Comparison of ENCODE assay signal across 17 mouse cellular contexts in the genomic region with DNA sequence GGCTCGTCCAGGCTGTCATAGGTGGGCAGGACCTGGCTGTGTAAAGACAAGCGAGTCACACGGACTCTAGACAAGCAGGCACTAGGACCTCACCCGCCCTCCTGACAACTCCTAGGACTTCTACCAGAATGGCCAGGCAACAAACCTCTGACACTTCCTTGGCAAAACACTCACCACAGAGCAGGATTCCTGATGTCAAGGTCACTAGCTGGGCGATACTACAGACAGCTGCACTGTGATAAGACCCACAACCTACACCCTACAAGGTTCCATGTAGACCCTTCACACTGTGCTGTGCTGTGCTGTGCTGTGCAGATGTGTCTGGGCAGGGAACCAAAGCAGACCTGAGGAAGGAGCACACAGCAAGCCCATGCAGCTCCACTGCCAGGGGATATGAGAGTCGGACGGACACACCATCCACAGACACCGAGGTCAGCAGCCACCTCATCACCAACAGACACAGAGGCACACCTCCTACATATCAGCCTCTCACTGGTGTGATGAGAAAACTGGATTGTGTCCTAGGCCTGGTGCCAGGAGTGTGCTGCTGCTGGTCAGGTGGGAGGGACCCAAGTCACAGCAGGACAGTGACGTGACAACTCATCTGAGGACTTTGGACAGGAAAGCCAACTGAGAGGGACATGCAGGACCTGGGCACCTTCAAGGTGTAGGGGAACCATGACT. TPM values are rescaled to one million over a fixed set of nuclear protein-coding genes. Genes with fewer than 3 reads are reported as not detected.
DNase-seq lines count a peak whose midpoint lies in the region; ATAC-seq and TF ChIP-seq lines count a peak whose summit lies in the region.
"Had no signal": no experiment of that assay in that cellular context is flagged by ENCODE, and none has a peak within 500 bp of the region (broad histone marks: within the 10 kb centered on the region; RNA-seq: fewer than 3 reads in every experiment).

No protein-coding gene starts in this region.

- 71% methylated on average over 9 of the region's 9 CpGs for WGBS in lung, postnatal 0 days

- no peak overlapping the region for H3K4me3 ChIP-seq in gastrocnemius, adult 2 months
- no peak overlapping the region for H3K4me3 ChIP-seq in lung, postnatal 0 days (ENCODE audit: low read depth, low read length)
- H3K4me3 ChIP-seq: myocyte; stomach, embryonic 15.5 days had no signal

- no peak for ATAC-seq in lung, postnatal 0 days
- ATAC-seq: forebrain, postnatal 0 days had no signal

- no peak for TF ChIP-seq EP300 in lung, postnatal 0 days (IDR thresholded peaks at IDR 0.05)

- H3K9me3 ChIP-seq in lung, postnatal 0 days (ENCODE audit: low read length) = no peaks in the 10 kb centered on the region
- H3K9me3 ChIP-seq: stomach, embryonic 15.5 days had no signal

- no peak overlapping the region for H3K9ac ChIP-seq in lung, postnatal 0 days (replicated peaks; ENCODE audit: low read depth)
- H3K9ac ChIP-seq: forebrain, postnatal 0 days; stomach, embryonic 15.5 days had no signal

- peak overlapping the region; percentile 31; the same call in 1 of the 2 replicates for H3K27ac ChIP-seq in gastrocnemius, adult 2 months
- peak overlapping the region; percentile 71; the same call in 1 of the 2 replicates for H3K27ac ChIP-seq in lung, postnatal 0 days (ENCODE audit: low read length)
- H3K27ac ChIP-seq: stomach, embryonic 15.5 days had no signal

- no peak for DNase-seq in gastrocnemius, adult 2 months
- no peak for DNase-seq in gastrocnemius, postnatal 14 days
- no peak for DNase-seq in lung, postnatal 0 days (ENCODE audit: low spot score)
- no peak for DNase-seq in lung, postnatal 14 days
- peak; percentile 53 for DNase-seq in heart, postnatal 4 days
- DNase-seq in layer of hippocampus, adult 8-10 months (ENCODE audit: low spot score in 2 of 2) = no peak
- DNase-seq in ovary, postnatal 14 days (ENCODE audit: low spot score) = no peak
- no peak for DNase-seq in frontal cortex, adult 2 months (ENCODE audit: extremely low spot score in 1 of 2, low spot score in 1 of 2)
- DNase-seq: cerebellum, postnatal 36 days; forebrain, postnatal 0 days; layer of hippocampus, adult 9-11 months; left cerebral cortex, postnatal 4 days; right cerebral cortex, postnatal 4 days; thymus, postnatal 14 days had no signal

- intact Hi-C loops in gastrocnemius, adult 2 months (cut with DNase I) = no loop called here
- intact Hi-C loops in gastrocnemius, postnatal 14 days (cut with DNase I; ENCODE audit: low total_unique reads) = no loop called here

- no peaks in the 10 kb centered on the region; the same call in 1 of the 2 replicates for H3K4me1 ChIP-seq in lung, postnatal 0 days (ENCODE audit: insufficient read depth, low read depth, low read length)

- no peaks in the 10 kb centered on the region for H3K27me3 ChIP-seq in lung, postnatal 0 days (replicated peaks; ENCODE audit: insufficient read depth, low read length)
- H3K27me3 ChIP-seq: stomach, embryonic 15.5 days had no signal

- peaks cover 14% of the 10 kb centered on the region for H3K36me3 ChIP-seq in lung, postnatal 0 days (ENCODE audit: insufficient read depth, low read length)

- H3K4me2 ChIP-seq in lung, postnatal 0 days (replicated peaks; ENCODE audit: low read depth, low read length) = no peak overlapping the region
- H3K4me2 ChIP-seq: midbrain, embryonic 11.5 days; stomach, embryonic 15.5 days had no signal

- no peak for TF ChIP-seq CTCF in gastrocnemius, adult 2 months (IDR thresholded peaks at IDR 0.05)
- no peak for TF ChIP-seq CTCF in lung, postnatal 0 days (IDR thresholded peaks at IDR 0.05)

RNA-seq across cellular contexts. Expression of gene Slc38a10, which starts 16.2 kb away (rescaled TPM):
- 10 to 100 TPM; 32.2 to 51.7 TPM for total RNA-seq in gastrocnemius, adult 2 months (2021)
- 10 to 100 TPM; 56.1 to 60.8 TPM for total RNA-seq in gastrocnemius, postnatal 14 days (2021)
- 66.6 and 69.4 TPM in 2 replicates for polyA plus RNA-seq in lung, postnatal 0 days (2015; fragmentation: Nextera tagmentation; extraction: Ambion mirVana)
- total RNA-seq in heart, postnatal 4 days (2021) = 100 to 1,000 TPM; 115 to 116 TPM
- total RNA-seq in layer of hippocampus, adult 8-10 months (2022) = 10 to 100 TPM; 83.1 to 95.2 (median 88.8) TPM
- 62.5 and 62.6 TPM in 2 replicates for polyA plus RNA-seq in frontal cortex, adult 2 months (2012; rRNA removed)

RNA-seq across cellular contexts. Expression of gene Ndufaf8, which starts 36.3 kb away (rescaled TPM):
- 10 to 100 TPM; 38.3 to 43.3 TPM for total RNA-seq in gastrocnemius, adult 2 months (2021)
- 10 to 100 TPM; 36.5 to 45.6 TPM for total RNA-seq in gastrocnemius, postnatal 14 days (2021)
- polyA plus RNA-seq in lung, postnatal 0 days (2015; fragmentation: Nextera tagmentation; extraction: Ambion mirVana) = 69.6 and 76.9 TPM in 2 replicates
- 10 to 100 TPM; 51.6 to 63.0 TPM for total RNA-seq in heart, postnatal 4 days (2021)
- 10 to 100 TPM; 17.8 to 46.9 (median 30.6) TPM for total RNA-seq in layer of hippocampus, adult 8-10 months (2022)
- 42.3 and 46.2 TPM in 2 replicates for polyA plus RNA-seq in frontal cortex, adult 2 months (2012; rRNA removed)

RNA-seq across cellular contexts. Expression of gene Tepsin, which starts 36.5 kb away (rescaled TPM):
- 1 to 10 TPM; 4.5 to 5.5 TPM for total RNA-seq in gastrocnemius, adult 2 months (2021)
- 1 to 10 TPM; 5.1 to 6.6 TPM for total RNA-seq in gastrocnemius, postnatal 14 days (2021)
- polyA plus RNA-seq in lung, postnatal 0 days (2015; fragmentation: Nextera tagmentation; extraction: Ambion mirVana) = 8.2 TPM in 2 replicates
- 1 to 10 TPM; 8.7 to 9.7 TPM for total RNA-seq in heart, postnatal 4 days (2021)
- total RNA-seq in layer of hippocampus, adult 8-10 months (2022) = 10 to 100 TPM; 17.7 to 18.2 (median 18.0) TPM
- 31.1 and 35.6 TPM in 2 replicates for polyA plus RNA-seq in frontal cortex, adult 2 months (2012; rRNA removed)

RNA-seq across cellular contexts. Expression of gene Cep131, which starts 48.4 kb away (rescaled TPM):
- 1 to 10 TPM; 5.3 to 9.5 TPM for total RNA-seq in gastrocnemius, adult 2 months (2021)
- total RNA-seq in gastrocnemius, postnatal 14 days (2021) = 1 to 10 TPM; 7.9 to 8.5 TPM
- polyA plus RNA-seq in lung, postnatal 0 days (2015; fragmentation: Nextera tagmentation; extraction: Ambion mirVana) = 7.6 and 9.6 TPM in 2 replicates
- 10 to 100 TPM; 11.6 to 12.6 TPM for total RNA-seq in heart, postnatal 4 days (2021)
- 10 to 100 TPM; 34.0 to 41.5 (median 35.9) TPM for total RNA-seq in layer of hippocampus, adult 8-10 months (2022)
- 38.8 and 43.4 TPM in 2 replicates for polyA plus RNA-seq in frontal cortex, adult 2 months (2012; rRNA removed)
